Mouse (Mus musculus): ENCODE measurements around the gene Psmc6.

Psmc6 gene

GRCm38 (mm10) chr14:45329589-45330181, at the start of gene Psmc6:
Gene Psmc6 (plus strand): TSS chr14:45329788.
- in situ Hi-C loops (cut with MboI, MseI) = loop anchor here (25.0 kb wide), 1 partner anchor 1458 kb away; the partner anchor contains the start of gene Cnih1

DNA sequence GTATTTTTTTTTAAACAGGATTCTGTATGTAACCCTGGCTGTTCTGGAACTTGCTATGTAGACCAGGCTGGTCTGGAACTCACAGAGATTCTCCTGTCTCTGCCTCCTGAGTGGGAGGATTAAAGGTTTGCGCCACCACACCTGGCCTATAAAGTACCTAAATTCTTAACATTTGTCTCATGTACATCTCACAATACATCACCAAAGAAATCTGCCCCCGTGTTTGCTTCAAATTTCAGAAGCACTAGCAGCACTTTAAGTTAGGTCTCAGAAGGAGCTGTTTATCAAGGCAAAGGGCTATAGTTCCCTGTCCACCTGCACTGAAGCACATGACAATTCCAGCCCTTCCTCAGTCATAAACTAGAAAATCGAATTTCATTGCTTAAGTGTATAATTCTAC, 47.5 kb upstream of the Psmc6 start:
- in situ Hi-C loops (cut with MboI, MseI) = no loop called here

- in situ Hi-C loops (cut with MboI, MseI) = no loop called here
Observed at GRCm38 (mm10) chr14:45291608-45292007, 38.0 kb upstream of the Psmc6 start.

- in situ Hi-C loops (cut with MboI, MseI) = loop anchor here (25.0 kb wide), 1 partner anchor 1958 kb away; no protein-coding TSS in a partner anchor
Observed at GRCm38 (mm10) chr14:45303939-45304338, 25.6 kb upstream of the Psmc6 start.

GRCm38 (mm10) chr14:45304389-45304788, 25.2 kb upstream of the Psmc6 start:
- in situ Hi-C loops (cut with MboI, MseI) = loop anchor here (25.0 kb wide), 1 partner anchor 1958 kb away; no protein-coding TSS in a partner anchor

DNA sequence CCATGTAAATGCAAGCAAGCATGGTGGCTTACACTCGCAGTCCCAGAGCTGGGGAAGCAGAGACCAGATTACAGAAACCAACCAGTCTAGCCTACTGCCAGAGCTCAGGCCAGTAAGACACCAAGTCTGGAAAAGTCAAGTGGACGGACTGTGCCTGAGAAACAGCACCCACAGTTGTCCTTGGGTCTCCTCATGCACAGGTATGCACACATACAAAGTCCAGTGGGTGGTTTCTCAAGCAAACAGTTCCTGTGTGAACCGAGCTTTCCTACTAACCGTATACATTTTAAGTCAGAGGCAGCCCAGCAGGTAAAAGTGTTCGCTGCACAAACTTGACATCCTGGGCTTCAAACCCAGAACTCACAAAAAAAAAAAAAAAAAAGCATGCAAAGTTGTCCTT, 23.7 kb upstream of the Psmc6 start:
- in situ Hi-C loops (cut with MboI, MseI) = loop anchor here (25.0 kb wide), 1 partner anchor 1956 kb away; no protein-coding TSS in a partner anchor

DNA sequence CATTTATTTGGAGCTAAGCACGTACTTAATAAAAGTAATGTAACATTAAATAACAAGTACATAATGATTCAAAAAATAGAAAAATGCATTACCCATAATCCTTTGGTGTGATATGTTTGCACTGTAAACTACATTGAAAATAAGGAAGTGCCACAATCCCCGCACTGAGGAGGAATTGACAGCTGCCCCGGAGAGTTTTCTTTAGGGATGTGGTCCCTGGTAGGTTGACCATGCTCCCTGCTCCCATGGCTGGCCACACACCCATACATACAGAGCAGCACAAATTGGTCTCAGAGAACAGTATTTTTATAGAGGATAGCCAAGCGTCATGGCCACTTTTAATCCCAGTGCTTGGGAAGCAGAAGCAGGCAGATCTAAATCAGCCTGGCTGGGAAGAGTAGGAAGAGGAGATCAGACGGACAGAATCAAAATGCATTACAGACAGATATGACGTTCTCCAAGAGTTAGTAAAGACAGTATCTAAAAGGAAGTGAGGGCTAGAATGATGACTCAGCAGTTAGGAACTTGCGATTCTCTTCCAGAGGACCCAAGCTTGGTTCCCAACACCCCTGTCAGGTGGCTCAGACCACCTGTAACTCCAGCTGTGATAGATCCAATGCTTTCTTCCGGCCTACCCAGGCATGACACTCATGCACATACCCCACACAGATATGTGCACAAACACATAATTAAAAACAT, 21.8 kb upstream of the Psmc6 start:
- in situ Hi-C loops (cut with MboI, MseI) = loop anchor here (25.0 kb wide), 1 partner anchor 1955 kb away; no protein-coding TSS in a partner anchor

DNA sequence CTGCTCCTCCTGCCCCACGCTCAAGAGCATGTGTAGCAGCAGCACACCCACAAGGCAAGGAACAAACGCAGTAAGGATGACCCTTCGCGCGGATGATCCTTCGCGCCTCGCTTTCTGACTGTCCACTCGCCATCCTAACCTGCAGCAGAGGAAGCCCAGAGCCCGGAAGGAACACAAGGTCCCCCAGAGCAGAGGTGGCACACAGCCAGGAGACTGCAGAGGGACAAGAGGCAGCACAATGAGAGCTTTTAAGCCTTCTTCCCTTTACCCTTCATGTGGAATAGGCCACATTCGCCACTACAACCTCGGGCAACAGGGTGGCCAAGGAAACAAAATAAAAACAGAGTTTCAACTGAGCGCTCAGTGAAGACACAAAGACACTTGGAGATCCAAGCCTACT, 19.9 kb upstream of the Psmc6 start:
- in situ Hi-C loops (cut with MboI, MseI) = loop anchor here (25.0 kb wide), 1 partner anchor 1953 kb away; no protein-coding TSS in a partner anchor

DNA sequence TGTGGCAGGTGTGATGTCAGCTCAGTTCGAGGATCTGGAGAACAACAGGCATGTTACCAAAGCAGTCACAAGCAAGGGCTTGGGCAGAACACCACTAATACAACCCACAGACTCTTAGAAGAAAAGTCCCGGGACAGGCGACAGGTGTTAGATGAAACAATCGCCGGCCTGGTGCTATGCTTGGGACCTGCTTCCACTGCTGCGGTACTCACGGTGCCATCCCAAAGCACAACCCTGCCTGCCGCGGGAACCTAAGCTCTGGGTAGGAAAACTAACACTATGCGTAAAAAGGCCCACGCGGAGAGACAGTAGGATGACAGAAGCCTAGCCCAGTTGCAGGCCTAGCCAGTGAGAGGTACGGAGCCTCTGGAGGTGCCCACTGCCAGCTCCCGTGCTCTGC, 19.5 kb upstream of the Psmc6 start:
- in situ Hi-C loops (cut with MboI, MseI) = loop anchor here (25.0 kb wide), 1 partner anchor 1952 kb away; no protein-coding TSS in a partner anchor

DNA sequence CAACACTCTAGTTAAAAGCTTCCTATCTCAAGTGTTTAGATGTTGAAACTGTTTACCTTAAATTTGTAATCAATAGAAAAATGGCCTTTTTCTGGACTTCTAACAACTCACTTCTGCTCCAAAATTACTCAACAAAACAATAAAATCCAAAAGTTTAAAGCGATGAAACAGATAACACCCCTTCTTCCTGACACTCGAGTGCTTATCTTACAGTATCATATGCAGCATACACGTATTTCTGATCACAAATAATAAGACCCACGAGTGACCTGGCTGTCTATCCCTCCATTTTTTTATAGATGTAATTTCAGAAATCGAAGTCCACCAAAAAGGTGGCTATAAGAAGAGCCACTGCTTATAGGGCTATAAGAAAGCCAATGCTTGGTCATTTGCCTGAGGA, 12.7 kb upstream of the Psmc6 start:
- in situ Hi-C loops (cut with MboI, MseI) = loop anchor here (25.0 kb wide), 1 partner anchor 1945 kb away; no protein-coding TSS in a partner anchor

DNA sequence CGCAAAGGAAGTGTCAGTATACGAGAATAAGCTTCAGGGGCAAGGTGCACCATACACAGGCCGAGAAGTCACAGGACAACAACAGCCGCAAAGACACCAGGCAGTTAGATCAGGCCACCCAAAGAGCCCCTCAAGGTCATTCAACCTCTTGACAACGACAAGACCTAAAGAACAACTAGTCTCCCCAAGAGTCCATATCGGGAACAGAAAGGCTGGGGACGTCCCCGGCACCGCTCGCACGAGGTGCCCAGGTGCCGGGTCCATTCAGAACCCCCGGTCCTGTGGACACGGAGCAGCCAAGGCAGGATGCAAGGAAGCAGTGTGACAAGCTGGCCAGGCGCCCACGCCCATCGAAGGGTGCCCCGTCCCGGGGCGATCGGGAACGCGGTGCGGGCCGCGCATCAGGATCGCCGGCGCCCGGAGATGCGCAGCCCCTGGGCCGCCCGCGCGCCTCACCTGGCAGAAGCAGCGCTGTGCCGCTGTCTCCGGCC, 11.6 kb upstream of the Psmc6 start:
- in situ Hi-C loops (cut with MboI, MseI) = loop anchor here (25.0 kb wide), 1 partner anchor 1944 kb away; no protein-coding TSS in a partner anchor

DNA sequence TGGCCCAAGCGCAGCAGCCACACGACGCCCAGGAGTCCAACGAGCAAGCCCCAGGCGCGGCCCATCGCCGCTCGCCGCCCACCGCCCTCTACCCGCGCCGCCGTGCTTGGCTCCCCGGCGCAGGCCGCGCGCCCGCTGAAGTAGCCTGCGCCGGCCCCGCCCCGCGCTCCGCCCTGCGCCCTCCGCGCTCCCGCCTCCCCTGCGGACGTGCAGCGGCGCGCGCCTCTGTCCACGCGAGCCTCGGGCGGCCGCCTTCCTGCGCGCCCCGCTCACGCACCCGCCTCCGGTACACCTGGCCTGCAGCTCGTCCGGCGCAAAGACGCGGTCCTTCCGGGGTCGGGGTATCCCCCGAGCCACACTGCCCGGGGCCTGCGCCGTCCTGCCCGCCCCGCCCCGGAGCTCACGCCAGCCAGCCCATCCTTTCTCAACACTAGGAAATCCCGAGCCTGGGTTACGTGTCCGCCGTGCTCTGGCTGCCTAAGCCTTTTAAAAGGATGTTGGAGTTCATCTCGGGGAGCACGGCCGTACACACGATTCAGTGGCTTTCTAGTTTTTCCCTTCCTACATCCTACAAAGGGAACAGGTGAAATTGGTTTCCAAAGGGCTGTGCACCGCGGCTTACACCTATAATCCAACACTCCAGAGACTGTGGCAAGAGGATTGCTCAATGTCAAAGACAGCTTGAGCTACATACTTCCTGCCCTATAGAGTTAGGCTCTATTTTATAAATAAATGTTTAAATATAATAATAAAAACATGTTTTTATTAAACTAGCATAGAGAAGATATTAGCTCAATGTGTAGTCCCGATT, 11.0 kb upstream of the Psmc6 start, which contains the start of gene Ero1l:
Gene Ero1l, minus strand, starts transcription at position 346 of the 811 bp plus-strand sequence.
- in situ Hi-C loops (cut with MboI, MseI) = loop anchor here (25.0 kb wide), 1 partner anchor 1944 kb away; no protein-coding TSS in a partner anchor

DNA sequence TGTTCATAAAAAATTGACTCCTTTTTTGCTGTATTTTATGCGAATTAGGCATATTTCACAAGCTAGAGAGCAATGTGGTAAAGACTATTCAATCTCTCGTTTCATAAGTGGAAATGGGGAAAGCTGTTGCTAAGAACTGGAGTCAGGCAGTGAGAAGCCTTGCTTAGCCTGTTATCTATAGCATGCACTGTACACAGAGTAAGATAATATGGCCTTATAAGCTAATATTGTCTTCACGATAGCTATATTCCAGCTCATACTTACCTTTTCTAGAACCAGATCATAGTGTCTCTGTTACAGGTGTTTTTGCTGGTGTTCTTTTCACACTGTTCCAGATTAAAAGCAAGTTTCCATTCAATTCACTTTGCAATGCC, 10.4 kb upstream of the Psmc6 start:
- in situ Hi-C loops (cut with MboI, MseI) = loop anchor here (25.0 kb wide), 1 partner anchor 1943 kb away; no protein-coding TSS in a partner anchor

DNA sequence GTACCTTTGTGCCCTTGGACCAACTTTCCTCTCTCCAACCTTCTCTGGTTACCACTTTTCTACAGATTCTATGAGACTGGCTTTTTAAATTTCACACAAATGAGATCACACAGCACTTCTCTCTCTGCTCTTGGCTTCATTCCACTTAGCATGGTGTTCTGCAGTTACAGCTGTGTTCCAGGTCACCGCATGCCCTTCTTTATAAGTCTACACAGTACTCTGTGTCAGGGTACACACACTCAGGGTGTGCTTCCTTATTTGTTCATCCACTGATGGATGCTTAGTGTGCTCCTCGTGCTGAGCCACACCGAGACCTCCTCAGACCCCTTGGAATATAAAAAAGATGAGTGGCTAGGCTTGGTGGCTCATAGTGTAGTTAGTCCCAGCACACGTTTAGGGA, 9.5 kb upstream of the Psmc6 start:
- in situ Hi-C loops (cut with MboI, MseI) = loop anchor here (5.0 to 25.0 kb wide), 2 partner anchors 103 to 1942 kb away; partner anchors contain the start of gene Gpr137c

DNA sequence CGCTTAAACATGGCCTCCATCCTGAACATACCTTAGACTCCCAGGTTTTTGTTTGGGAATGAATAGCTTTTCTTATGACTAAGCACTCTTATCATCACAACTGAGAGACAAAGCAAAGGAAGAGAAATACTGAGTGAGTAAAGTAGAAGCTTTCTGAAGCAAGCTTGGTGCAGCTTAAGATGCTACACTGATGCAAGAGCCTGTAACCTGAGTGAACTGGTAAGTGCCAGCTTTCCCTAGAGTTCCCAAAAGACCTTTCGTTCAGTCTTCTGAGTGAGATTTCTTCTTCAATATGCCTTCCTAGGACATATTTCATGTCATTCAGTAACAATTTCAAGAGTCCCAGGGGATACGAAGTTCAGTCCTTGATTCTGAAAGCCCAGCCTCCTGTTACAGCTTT, 8.5 kb upstream of the Psmc6 start:
- in situ Hi-C loops (cut with MboI, MseI) = loop anchor here (5.0 to 25.0 kb wide), 2 partner anchors 104 to 1941 kb away; partner anchors contain the start of gene Gpr137c

- in situ Hi-C loops (cut with MboI, MseI) = loop anchor here (5.0 to 25.0 kb wide), 2 partner anchors 104 to 1941 kb away; partner anchors contain the start of gene Gpr137c
Observed at GRCm38 (mm10) chr14:45321622-45322021, 8.0 kb upstream of the Psmc6 start.

- in situ Hi-C loops (cut with MboI, MseI) = loop anchor here (5.0 to 25.0 kb wide), 2 partner anchors 105 to 1940 kb away; partner anchors contain the start of gene Gpr137c
Observed at GRCm38 (mm10) chr14:45322450-45322849, 7.1 kb upstream of the Psmc6 start.

GRCm38 (mm10) chr14:45323320-45323719, 6.3 kb upstream of the Psmc6 start:
- in situ Hi-C loops (cut with MboI, MseI) = loop anchor here (5.0 to 25.0 kb wide), 2 partner anchors 106 to 1939 kb away; partner anchors contain the start of gene Gpr137c

DNA sequence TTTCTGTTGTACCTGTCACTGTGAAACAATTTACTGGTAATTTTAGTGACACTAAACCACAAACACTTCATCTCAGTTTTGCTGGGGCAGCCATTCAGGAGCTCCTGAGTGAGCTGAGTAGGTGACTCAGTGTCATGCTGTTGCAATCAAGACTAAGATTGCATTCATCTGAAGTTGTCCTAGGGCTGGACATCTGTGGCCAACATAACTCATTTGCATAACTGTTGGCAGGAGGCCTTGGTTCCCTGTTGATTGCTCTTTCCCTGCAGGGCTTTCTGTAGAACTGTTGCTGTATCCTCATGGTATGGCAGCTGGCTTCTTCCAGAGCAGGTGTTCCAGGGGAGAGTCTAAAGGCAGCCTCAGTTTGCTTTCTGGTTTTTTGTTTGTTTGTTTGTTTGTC, 4.1 kb upstream of the Psmc6 start:
- in situ Hi-C loops (cut with MboI, MseI) = loop anchor here (25.0 kb wide), 1 partner anchor 1462 kb away; the partner anchor contains the start of gene Cnih1

DNA sequence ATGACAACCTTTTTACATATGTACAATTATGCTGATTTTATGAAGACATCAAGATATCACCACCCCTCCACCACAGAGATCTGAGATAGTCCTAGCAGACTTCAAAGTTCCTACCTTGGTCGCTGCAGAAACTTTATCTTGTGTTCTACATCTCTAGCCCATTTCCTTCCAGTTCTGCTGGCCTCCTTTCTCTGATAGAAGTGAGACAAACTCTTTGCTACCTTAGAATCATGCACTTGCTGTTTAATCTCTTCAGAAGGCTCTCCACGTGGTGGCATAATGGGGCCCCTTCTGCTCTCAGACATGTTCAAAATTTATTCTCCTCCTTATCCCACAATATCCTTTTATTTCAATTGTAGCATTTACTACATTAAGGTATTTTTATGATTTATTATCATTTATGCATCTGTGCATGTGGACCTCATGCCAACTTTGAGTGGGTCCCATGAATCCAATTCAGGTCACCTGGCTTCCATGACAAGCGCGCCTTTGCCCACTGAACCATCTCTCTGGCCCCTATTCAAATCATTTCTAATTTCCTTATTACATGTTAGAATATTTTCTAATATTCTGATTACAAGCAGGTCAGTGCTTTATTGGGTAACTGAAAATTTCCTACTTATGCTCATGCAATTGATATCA, 1.4 kb upstream of the Psmc6 start:
- in situ Hi-C loops (cut with MboI, MseI) = loop anchor here (25.0 kb wide), 1 partner anchor 1459 kb away; the partner anchor contains the start of gene Cnih1

All from regulatory T cell (primary cell).